Mouse (Mus musculus): Measurements from ENCODE around the gene Slc5a2. TPM values are rescaled to one million over a fixed set of nuclear protein-coding genes. Genes with fewer than 3 reads are reported as not detected.

Slc5a2 gene
- not detected for total RNA-seq (2021)

GRCm38 (mm10) chr7:128265411-128265810 lies at the start of gene Slc5a2:
Gene Slc5a2, plus strand, starts transcription at chr7:128265657.
- intact Hi-C loops (cut with DNase I): no loop called here
- no peak for DNase-seq (ENCODE audit: low spot score in 2 of 2)

- DNase-seq (ENCODE audit: low spot score in 2 of 2): no peak
- intact Hi-C loops (cut with DNase I): no loop called here
Measured at GRCm38 (mm10) chr7:128219952-128220351, 45.5 kb upstream of the Slc5a2 start.

- peak in 1 of 2 experiments; percentile 75 for DNase-seq (ENCODE audit: low spot score in 2 of 2)
- intact Hi-C loops (cut with DNase I): no loop called here
Measured at GRCm38 (mm10) chr7:128220936-128221335, 44.5 kb upstream of the Slc5a2 start.

- DNase-seq (ENCODE audit: low spot score in 2 of 2): no peak
- intact Hi-C loops (cut with DNase I): no loop called here
Measured at GRCm38 (mm10) chr7:128231741-128232140, 33.7 kb upstream of the Slc5a2 start.

- DNase-seq (ENCODE audit: low spot score in 2 of 2): no peak
- intact Hi-C loops (cut with DNase I): no loop called here
Measured at GRCm38 (mm10) chr7:128234796-128235195, 30.7 kb upstream of the Slc5a2 start.

GRCm38 (mm10) chr7:128235481-128235880 lies 30.0 kb upstream of the Slc5a2 start:
- intact Hi-C loops (cut with DNase I): no loop called here
- no peak for DNase-seq (ENCODE audit: low spot score in 2 of 2)

GRCm38 (mm10) chr7:128236426-128236825 lies 29.0 kb upstream of the Slc5a2 start:
- no peak for DNase-seq (ENCODE audit: low spot score in 2 of 2)
- intact Hi-C loops (cut with DNase I): no loop called here

GRCm38 (mm10) chr7:128236856-128237592 lies 28.4 kb upstream of the Slc5a2 start, which contains the start of gene Armc5:
Gene Armc5, plus strand, starts transcription at chr7:128237342.
- intact Hi-C loops (cut with DNase I): loop anchor here (1.0 kb wide), 2 partner anchors 15 to 108 kb away; no protein-coding TSS in a partner anchor
- DNase-seq (ENCODE audit: low spot score in 2 of 2): peak; percentile 82 to 83

GRCm38 (mm10) chr7:128237593-128237926 lies 27.9 kb upstream of the Slc5a2 start:
- intact Hi-C loops (cut with DNase I): loop anchor here (1.0 kb wide), 2 partner anchors 15 to 108 kb away; no protein-coding TSS in a partner anchor
- no peak for DNase-seq (ENCODE audit: low spot score in 2 of 2)

GRCm38 (mm10) chr7:128237927-128238778 lies 27.3 kb upstream of the Slc5a2 start, which contains the start of gene 9130023H24Rik:
Gene 9130023H24Rik, minus strand, starts transcription at chr7:128238031.
- intact Hi-C loops (cut with DNase I): loop anchor here (1.0 kb wide), 2 partner anchors 16 to 107 kb away; no protein-coding TSS in a partner anchor
- DNase-seq (ENCODE audit: low spot score in 2 of 2): peak; percentile 99

- intact Hi-C loops (cut with DNase I): no loop called here
- DNase-seq (ENCODE audit: low spot score in 2 of 2): no peak
Measured at GRCm38 (mm10) chr7:128238991-128239390, 26.5 kb upstream of the Slc5a2 start.

GRCm38 (mm10) chr7:128240131-128240784 lies 25.2 kb upstream of the Slc5a2 start:
- DNase-seq (ENCODE audit: low spot score in 2 of 2): no peak
- intact Hi-C loops (cut with DNase I): no loop called here

- DNase-seq (ENCODE audit: low spot score in 2 of 2): no peak
- intact Hi-C loops (cut with DNase I): no loop called here
Measured at GRCm38 (mm10) chr7:128242331-128242730, 23.1 kb upstream of the Slc5a2 start.

GRCm38 (mm10) chr7:128243921-128244320 lies 21.5 kb upstream of the Slc5a2 start:
- DNase-seq (ENCODE audit: low spot score in 2 of 2): no peak
- intact Hi-C loops (cut with DNase I): no loop called here

- DNase-seq (ENCODE audit: low spot score in 2 of 2): no peak
- intact Hi-C loops (cut with DNase I): loop anchor here (5.0 kb wide), 3 partner anchors 173 to 463 kb away; partner anchors contain the start of genes Rgs10 and Tial1
Measured at GRCm38 (mm10) chr7:128244410-128245025, 20.9 kb upstream of the Slc5a2 start.

GRCm38 (mm10) chr7:128245547-128245946 lies 19.9 kb upstream of the Slc5a2 start:
- no peak for DNase-seq (ENCODE audit: low spot score in 2 of 2)
- intact Hi-C loops (cut with DNase I): loop anchor here (5.0 kb wide), 3 partner anchors 172 to 462 kb away; partner anchors contain the start of genes Rgs10 and Tial1

- intact Hi-C loops (cut with DNase I): loop anchor here (1.0 to 5.0 kb wide), 4 partner anchors 96 to 461 kb away; partner anchors contain the start of genes Rgs10 and Tial1
- DNase-seq (ENCODE audit: low spot score in 2 of 2): peak; percentile 61 to 76
Measured at GRCm38 (mm10) chr7:128246496-128247391, 18.7 kb upstream of the Slc5a2 start, which contains the start of gene Tgfb1i1. Gene Tgfb1i1, plus strand, starts transcription at chr7:128246812.

GRCm38 (mm10) chr7:128247443-128247842 lies 18.0 kb upstream of the Slc5a2 start:
- intact Hi-C loops (cut with DNase I): loop anchor here (1.0 to 5.0 kb wide), 4 partner anchors 95 to 460 kb away; partner anchors contain the start of genes Rgs10 and Tial1
- DNase-seq (ENCODE audit: low spot score in 2 of 2): peak; percentile 84 to 93
